Mouse (Mus musculus): Measurements from ENCODE around the gene Enah. TPM values are rescaled to one million over a fixed set of nuclear protein-coding genes. Genes with fewer than 3 reads are reported as not detected.

The Enah gene
- polyA plus RNA-seq, 1 experiment from 2014 or later, result 17.3 TPM

DNA sequence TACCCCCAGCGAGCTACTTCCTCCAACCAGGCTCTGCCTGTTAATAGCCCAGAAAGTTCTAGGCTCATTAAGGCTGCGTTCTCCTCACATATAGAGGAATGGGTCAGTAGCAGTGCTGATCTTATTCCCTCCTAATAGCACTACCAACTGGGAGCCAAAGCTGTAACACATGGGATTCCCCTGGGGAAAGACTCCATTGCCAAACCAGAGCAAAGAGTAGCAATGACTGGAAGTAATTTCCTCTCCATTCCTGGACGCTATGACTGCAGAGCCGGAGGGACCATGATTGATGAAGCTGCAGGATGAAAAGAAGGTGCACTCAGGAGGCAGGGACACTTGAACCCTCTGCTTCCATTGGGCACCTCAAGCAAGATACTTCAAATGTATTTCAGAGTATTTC, 169.3 kb downstream of the Enah start:
- WGBS, result 74% methylated on average over 4 of the region's 4 CpGs
- Histone ChIP-seq H3K9ac (no peak overlapping the region), H3K27me3 (0 out of 2 replicates have a peak, but pooled peaks cover 3% of the 10 kb centered on the region), H3K4me2 (no peak overlapping the region), H3K36me3 (no peaks in the 10 kb centered on the region), H3K27ac (no peak overlapping the region), H3K4me1 (peaks cover 11% of the 10 kb centered on the region), H3K4me3 (replicated peaks) (no peak overlapping the region), H3K9me3 (replicated peaks) (no peaks in the 10 kb centered on the region)
- no peak for ATAC-seq (replicated peaks; ENCODE audit: low FRiP score)

DNA sequence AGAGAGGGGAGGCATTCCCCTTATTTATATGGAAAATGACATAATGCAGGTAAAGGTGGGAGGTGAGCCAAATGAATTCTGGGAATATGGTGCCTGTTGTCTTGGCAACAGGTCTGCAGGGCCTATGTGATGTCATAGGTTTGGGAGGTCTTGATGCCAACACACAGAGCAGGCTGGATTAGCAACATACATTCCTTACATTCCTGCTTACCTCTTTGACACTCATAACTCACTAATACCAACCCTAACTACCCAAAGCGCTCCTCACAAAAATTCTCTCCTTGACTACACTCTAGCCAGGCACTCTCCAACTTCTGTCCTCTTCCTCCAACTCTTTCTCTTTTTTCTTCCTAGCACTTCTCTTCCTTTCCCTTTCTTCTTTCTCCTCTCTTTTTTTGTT, 171.6 kb downstream of the Enah start:
- H3K27ac ChIP-seq, result no peak overlapping the region
- no peak for ATAC-seq (replicated peaks; ENCODE audit: low FRiP score)

DNA sequence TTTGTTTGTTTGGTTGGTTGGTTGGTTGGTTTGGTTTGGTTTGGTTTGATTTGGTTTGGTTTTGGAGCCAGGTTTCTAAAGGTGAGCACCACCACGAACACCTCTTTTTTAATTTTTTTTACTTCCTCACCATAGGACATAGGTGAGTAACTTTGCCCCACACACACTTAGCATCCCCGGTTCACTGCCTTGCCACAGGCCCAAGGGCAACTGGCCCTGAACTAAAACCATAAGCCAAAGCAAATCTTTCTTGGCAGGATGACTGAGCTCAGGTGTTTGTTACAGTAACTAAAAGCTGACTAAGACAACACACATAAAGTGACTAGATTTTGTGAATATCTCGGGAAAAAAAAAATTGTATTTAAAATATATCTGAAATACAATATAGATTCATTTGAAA, 172.4 kb downstream of the Enah start:
- H3K4me3 ChIP-seq (replicated peaks), result no peak overlapping the region
- H3K36me3 ChIP-seq, result no peaks in the 10 kb centered on the region
- ATAC-seq (replicated peaks; ENCODE audit: low FRiP score), result no peak
- 0 out of 2 replicates have a peak, but pooled peaks cover 3% of the 10 kb centered on the region for H3K27me3 ChIP-seq
- H3K4me2 ChIP-seq, result no peak overlapping the region
- no peaks in the 10 kb centered on the region for H3K9me3 ChIP-seq (replicated peaks)
- H3K9ac ChIP-seq, result no peak overlapping the region
- WGBS, result 75% methylated on average over 3 of the region's 3 CpGs
- peaks cover 8% of the 10 kb centered on the region for H3K4me1 ChIP-seq
- no peak overlapping the region for H3K27ac ChIP-seq

More for the DNA sequence above, 171.6 kb downstream of the Enah start:
- Histone ChIP-seq H3K9ac (no peak overlapping the region), H3K9me3 (replicated peaks) (no peaks in the 10 kb centered on the region), H3K27me3 (0 out of 2 replicates have a peak, but pooled peaks cover 3% of the 10 kb centered on the region), H3K36me3 (no peaks in the 10 kb centered on the region), H3K4me1 (peaks cover 9% of the 10 kb centered on the region), H3K4me2 (no peak overlapping the region), H3K4me3 (replicated peaks) (no peak overlapping the region)
- 79% methylated on average over 1 of the region's 1 CpGs for WGBS

Other genes starting within 250 kb of the Enah start
- 112 and 114 TPM in 2 replicates for gene Lbr, start 176.9 kb downstream of the Enah start, polyA plus RNA-seq (2015; fragmentation: Nextera tagmentation; extraction: Ambion mirVana)
- gene Srp9, start 104.7 kb upstream of the Enah start, polyA plus RNA-seq (2015; fragmentation: Nextera tagmentation; extraction: Ambion mirVana), result 151 and 159 TPM in 2 replicates
- not detected in 2 replicates for gene Vmn1r1, start 144.5 kb upstream of the Enah start, polyA plus RNA-seq (2015; fragmentation: Nextera tagmentation; extraction: Ambion mirVana)

Measured in kidney, embryonic 15.5 days (tissue).